Mouse (Mus musculus) common myeloid progenitor, adult 5-6 weeks (primary cell): Measurements from ENCODE around the gene Myo3b. TPM values are rescaled to one million over a fixed set of nuclear protein-coding genes. Genes with fewer than 3 reads are reported as not detected.
A peak's percentile ranks its signal among the peaks of the same experiment; 100 is the strongest.

Experiments used
- ATAC-seq: replicated peaks from 2 replicates; pipeline ENCODE4 v1.8.0; 2016; ENCODE audit warnings: low read depth, mild to moderate bottlenecking, moderate TSS enrichment, inconsistent platforms; ENCODE audit not compliant: poor library complexity, severe bottlenecking
- total RNA-seq: library from RNA; stranded (forward); fragments of 200-1000, 187-1606 nt; gene quantifications from 2 replicates; pipeline ENCODE4 v1.2.3, GENCODE M21; 2017

The Myo3b gene
- total RNA-seq, 1 experiment from 2014 or later = not detected

DNA sequence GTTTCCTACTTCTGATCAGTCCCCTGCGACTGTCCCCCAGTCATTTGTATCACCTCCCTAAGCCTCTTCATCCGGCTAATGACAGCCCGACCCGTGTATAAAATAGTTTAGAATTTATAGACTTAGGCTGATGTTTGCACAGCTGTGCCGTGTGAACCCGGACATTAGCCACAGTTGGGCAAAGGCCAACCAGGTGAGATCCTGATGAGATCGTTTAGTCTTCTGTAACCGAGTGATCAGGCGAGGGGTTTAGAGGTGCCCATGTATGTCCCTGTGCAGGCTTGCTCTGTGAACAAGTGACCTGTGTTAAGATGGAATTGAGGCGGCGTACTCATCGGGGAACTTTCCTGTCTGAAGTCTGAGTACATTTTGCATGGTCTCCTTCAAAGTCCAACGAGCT lies 373.4 kb downstream of the Myo3b start:
- no peak for ATAC-seq

DNA sequence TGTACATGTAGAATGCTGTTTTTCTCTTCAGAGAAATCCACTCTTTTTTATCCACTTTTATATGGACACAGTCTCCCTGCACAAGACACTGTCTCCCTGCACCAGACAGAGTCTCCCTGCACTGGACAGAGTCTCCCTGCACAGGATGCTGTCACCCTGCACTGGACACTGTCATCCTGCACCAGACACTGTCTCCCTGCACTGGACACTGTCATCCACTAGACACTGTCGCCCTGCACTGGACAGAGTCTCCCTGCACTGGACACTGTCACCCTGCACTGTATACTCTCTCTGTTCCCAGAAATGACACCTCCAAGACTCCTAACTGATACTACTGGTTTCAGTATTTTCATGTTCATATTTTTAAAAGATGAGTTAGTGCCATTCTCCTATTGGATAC lies 375.5 kb downstream of the Myo3b start:
- ATAC-seq = no peak

DNA sequence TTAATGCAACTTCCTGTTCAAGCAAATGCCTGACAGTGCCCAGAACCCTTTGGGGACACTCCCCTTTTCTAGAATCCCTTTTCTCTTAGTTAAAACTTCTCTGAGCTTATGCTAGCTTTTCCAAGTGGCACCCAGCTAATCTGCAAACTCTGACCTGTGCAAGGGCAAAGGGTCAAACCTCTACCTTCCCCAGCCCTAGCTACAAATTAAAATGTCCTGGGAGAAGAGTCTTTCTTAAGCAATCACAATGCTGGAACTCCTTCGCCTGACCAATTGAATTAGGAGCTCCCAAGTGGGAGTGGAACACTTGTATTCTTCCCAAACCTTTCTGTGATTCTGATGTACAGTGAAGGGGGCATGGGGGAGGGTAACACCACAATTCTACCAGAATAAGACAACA lies 376.6 kb downstream of the Myo3b start:
- no peak for ATAC-seq

DNA sequence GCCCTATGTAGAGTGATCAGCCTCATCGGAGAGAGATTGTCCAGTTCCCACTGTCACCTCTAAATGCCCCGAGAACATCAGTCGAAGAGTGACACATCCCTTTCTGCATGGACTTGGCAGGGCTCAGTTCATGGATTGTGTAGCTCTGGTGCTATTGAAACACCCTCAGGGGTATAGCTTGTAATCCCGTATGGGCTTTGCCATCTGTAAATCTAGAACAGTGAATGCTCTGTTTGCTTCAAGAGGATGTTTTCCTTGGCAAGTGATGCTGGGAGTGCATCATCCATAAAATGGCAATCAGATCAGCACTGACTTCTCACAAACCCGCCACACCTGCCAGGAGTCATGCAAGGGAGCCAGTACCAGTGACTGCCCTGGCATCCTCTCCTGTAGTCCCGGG lies 380.4 kb downstream of the Myo3b start:
- no peak for ATAC-seq

DNA sequence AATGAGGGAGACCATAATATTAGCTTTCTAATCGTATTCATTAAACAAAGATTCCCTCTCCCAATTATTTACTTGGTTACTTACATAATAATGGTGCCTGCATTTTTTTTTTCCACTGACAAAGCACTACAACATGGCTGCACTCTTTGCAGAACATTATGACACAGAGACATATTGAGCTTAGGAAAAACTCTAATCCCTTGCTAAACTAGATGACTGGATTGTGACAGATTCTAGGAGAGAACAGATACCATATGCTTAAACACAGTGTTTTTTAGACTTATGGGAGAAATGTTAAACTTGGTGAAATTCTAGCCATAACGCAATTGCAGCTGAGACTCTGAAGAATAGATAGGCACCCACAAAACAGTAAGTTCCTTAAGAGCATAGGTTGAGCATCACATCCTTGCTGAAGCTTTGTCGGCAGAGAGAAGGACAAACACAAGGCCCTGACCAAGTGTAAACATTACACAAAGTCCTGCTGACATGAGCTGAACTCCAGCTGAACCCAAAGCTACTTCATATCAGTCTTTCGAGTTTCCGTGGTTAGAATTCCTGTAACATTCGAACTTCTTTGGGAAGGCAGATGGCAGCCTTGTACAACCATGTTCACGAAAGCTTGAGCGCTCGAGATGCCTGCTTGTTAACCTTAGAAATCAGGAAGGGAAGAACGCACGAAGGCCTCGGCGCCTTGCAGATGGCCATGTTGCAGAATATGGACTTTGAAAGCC lies 382.4 kb downstream of the Myo3b start:
- ATAC-seq = no peak

DNA sequence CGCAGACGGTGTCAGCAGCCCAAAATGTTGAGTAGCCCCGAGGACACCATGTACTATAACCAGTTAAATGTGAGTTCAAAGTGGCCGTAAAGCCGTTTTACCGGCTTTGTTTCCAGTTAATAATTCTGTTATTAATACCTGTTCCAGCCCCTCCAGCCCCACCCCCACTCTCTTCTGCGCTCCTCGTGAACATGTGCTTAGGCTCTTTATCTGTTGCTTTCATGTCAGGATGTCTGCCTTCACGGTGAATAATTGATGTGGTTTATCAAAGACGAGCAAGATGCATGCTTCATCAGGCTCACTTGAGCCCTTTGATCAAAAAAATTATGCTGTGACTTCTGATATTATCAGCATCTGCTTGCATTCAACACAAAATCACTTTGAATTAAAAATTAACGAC lies 386.7 kb downstream of the Myo3b start:
- ATAC-seq = no peak

DNA sequence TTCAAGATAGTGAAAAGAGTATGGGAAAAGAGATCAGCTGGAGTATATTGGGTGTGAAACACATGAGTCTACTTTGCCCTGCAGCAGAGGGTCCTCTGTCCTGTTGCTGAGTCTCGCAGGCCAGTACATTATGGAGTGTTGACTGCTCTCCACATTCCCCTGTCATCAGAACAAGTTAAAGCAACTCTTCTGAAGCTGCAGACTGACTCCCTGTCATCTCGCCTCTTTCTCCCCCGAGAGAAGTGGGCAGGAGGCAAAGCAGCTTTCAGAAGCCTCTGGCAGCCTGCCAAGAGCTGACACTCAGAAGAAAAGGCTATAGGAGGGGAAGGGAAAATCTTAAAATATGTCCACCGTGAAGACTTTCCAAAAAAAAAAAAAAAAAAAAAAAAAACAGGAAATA lies 404.1 kb downstream of the Myo3b start:
- ATAC-seq = no peak

DNA sequence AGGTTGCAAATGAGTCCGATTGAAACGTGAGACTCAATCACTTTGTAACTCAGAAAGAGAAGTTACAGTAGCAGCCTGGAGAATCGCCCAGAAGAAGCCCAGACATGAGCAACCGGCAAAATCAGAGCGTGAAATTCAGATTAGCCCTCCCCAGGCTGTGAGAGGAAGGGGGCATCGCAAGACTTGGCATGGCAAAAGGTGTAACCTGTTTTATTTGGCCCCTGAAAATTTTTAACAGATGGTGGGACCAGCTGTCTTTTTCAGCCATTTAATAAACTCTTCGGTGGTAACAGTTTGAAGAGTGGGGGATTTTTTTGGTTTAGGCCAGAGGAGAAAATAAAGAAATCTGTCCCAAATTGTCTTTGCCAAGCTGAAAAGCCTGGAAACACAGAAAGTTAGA lies 405.2 kb downstream of the Myo3b start:
- ATAC-seq = no peak

DNA sequence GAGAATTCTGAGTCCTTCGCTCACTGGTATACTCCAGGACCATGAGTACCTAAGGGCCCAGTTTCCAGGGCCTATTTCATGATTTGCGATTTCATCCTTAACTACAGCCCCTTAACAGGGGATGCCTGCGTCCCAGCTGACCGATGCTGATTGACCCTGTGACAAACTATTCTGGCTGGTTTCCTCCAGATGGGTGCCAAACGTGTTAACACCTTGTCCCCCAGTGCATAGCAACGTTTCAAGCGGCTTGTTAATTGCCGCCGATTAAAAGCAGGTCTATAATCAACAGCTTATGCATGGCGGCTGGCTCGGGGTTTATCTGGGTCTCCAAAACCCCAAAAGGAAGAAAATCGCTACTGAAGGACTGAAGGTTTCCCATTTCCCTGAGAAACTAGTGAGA lies 417.3 kb downstream of the Myo3b start:
- ATAC-seq = no peak

DNA sequence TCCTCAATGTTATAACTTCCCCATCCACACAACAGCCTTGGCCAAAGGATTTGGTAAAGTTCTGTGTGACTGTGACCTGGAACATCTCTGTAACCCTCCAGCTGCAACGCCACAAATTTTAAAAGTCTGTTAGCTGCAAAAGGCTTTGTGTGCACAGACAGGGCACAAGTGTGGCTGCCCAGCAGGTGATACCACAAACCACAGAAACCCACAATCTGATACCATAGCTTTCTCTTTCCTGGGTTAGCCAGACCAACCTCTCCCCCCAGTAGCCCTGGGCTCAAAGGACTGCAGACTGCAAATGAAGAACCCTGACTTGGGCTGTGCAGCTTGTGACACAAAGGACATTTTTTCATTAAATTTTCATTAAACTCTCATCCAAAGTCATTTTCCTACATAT lies 424.7 kb downstream of the Myo3b start:
- peak; percentile 50 for ATAC-seq

DNA sequence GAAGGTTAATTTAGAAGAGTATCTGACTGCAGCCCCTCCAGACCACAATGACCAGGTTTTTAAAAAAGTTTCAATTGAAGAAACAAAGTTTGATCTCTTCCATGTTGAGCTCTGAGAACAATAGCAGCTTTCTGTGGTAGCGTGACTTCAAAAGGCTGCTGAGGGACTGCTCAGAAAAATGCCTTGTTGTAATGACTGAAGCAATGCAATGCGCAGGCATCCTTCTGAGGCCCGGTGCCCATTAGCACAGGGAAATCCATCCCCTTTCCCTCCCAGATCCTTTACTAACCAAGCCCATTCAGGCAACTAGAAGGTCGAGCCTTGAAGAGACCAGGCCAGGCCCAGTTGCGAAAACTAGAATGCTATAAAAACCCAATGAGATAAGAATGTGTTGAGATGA lies 432.2 kb downstream of the Myo3b start:
- ATAC-seq = no peak

DNA sequence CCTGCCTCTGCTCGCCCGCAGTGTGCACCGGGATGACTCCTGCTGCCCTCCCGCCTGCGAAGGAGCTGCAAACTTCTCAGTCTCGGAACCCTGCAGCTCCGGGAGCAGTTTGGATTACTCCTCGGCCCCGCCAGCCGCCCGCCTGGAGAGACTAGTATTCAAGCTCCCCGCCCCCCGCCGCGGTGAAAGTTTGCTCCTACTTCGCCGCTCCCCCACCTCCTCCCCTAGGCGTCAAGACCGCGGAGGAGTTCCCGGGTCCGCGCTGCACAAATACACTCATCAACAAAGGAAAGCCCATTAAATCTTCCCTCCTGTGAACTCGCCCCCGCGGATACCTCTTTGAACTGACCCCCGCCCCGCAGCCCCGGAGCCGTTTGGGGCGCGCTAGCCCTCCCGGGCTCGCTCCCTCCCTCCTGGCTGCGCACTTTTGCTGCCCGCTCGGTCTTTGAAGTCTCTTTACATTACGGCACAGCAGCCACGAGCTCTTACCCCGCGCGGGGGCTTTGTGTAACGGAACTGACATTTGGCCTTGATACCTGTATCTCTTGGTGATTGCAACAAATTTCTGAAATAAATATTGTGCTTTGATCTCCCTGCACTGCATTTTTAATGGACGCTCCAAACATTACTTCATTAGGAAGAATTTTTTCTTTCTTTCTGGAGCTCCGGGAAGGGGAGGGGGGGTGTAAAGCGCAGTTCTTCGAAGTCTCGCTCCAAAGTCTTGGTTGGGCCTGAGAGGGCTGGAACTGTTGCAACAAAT lies 433.1 kb downstream of the Myo3b start:
- no peak for ATAC-seq

Other genes starting within 250 kb of the Myo3b start
- gene Ccdc173, start 249.6 kb upstream of the Myo3b start, total RNA-seq = 4.0 and 5.5 TPM in 2 replicates
- 26.0 and 27.5 TPM in 2 replicates for gene Phospho2, start 249.5 kb upstream of the Myo3b start, total RNA-seq
- 18.2 and 28.2 TPM in 2 replicates for gene Klhl23, start 217.2 kb upstream of the Myo3b start, total RNA-seq
- 696 and 720 TPM in 2 replicates for gene Ssb, start 177.6 kb upstream of the Myo3b start, total RNA-seq
- gene Mettl5, start 153.5 kb upstream of the Myo3b start, total RNA-seq = 48.1 and 48.3 TPM in 2 replicates
- gene Ubr3, start 141.9 kb upstream of the Myo3b start, total RNA-seq = 55.6 and 56.1 TPM in 2 replicates